Mouse (Mus musculus) CH12.LX (cell line): Measurements from ENCODE around the gene Tmem198. TPM values are rescaled to one million over a fixed set of nuclear protein-coding genes. Genes with fewer than 3 reads are reported as not detected.

Experiments
- DNase-seq: peaks from one replicate; pipeline ENCODE4 v3.0.0-alpha.2; 2013; ENCODE audit errors: extremely low read depth
- H3K27ac ChIP-seq: 2 replicates; pipeline ENCODE4 v1.5.1; 2012; ENCODE audit warnings: low read depth, mild to moderate bottlenecking, control low read depth, moderate library complexity; ENCODE audit not compliant: insufficient read depth
- H3K27me3 ChIP-seq: replicated peaks from 2 replicates; pipeline ENCODE3; 2012; ENCODE audit warnings: inconsistent platforms
- H3K36me3 ChIP-seq, 2 experiments: replicated peaks in 1 of 2; 2 replicates each; pipeline versions ENCODE3 to v1.6.1; 2012; ENCODE audit warnings: inconsistent platforms in 1 of 2, low read length in 1 of 2, mild to moderate bottlenecking in 1 of 2, mixed read lengths in 1 of 2, moderate library complexity in 1 of 2; ENCODE audit not compliant: control insufficient read depth in 1 of 2, insufficient read depth in 1 of 2
- H3K4me1 ChIP-seq, 2 experiments: 2 replicates each; pipeline ENCODE4 v1.6.1; 2012; ENCODE audit warnings: inconsistent platforms in 1 of 2, moderate library complexity in 1 of 2; ENCODE audit not compliant: insufficient read depth in 2 of 2, control insufficient read depth in 1 of 2
- H3K4me2 ChIP-seq: 2 replicates; pipeline ENCODE4 v1.6.1; 2012; ENCODE audit warnings: low read depth, mild to moderate bottlenecking, control low read depth; ENCODE audit not compliant: poor library complexity, insufficient read depth, severe bottlenecking
- H3K4me3 ChIP-seq, 3 experiments: fragments of 150-350 bp in 1 of 3; sonication (generic) in 1 of 3; replicated peaks in 1 of 3; 2 replicates each; pipeline versions ENCODE3 to v1.5.1; 2011 to 2012; ENCODE audit warnings: low read depth in 2 of 3, low read length in 2 of 3, mild to moderate bottlenecking in 2 of 3, moderate library complexity in 2 of 3, control low read depth in 1 of 3, improper control_type of control experiment in 1 of 3, inconsistent platforms in 1 of 3, mixed read lengths in 1 of 3; ENCODE audit not compliant: poor library complexity in 1 of 3
- H3K79me2 ChIP-seq: replicated peaks from 2 replicates; pipeline ENCODE4 v1.6.1; 2012; ENCODE audit warnings: mild to moderate bottlenecking, moderate library complexity; ENCODE audit not compliant: control insufficient read depth, poor library complexity, insufficient read depth, severe bottlenecking; ENCODE audit errors: extremely low read depth
- H3K9ac ChIP-seq: 2 replicates; pipeline ENCODE4 v1.6.1; 2012; ENCODE audit warnings: low read depth, mild to moderate bottlenecking, control low read depth, moderate library complexity; ENCODE audit not compliant: insufficient read depth
- H3K9me3 ChIP-seq: replicated peaks from 2 replicates; pipeline ENCODE3; 2012; ENCODE audit warnings: low read length, inconsistent platforms, mixed read lengths
- CTCF ChIP-seq, 2 experiments: IDR thresholded peaks in 1 of 2; conservative IDR thresholded peaks in 1 of 2; 2 replicates each; pipeline ENCODE4 v1.5.1; 2011 to 2012; ENCODE audit warnings: low read depth in 2 of 2, low read length in 2 of 2, improper control_type of control experiment in 1 of 2, inconsistent platforms in 1 of 2, mild to moderate bottlenecking in 1 of 2, moderate library complexity in 1 of 2
- E2F4 ChIP-seq: IDR thresholded peaks from 2 replicates; pipeline ENCODE4 v1.6.1; 2011; ENCODE audit warnings: low read depth, low read length, improper control_type of control experiment; ENCODE audit not compliant: insufficient replicate concordance
- GABPA ChIP-seq: IDR thresholded peaks from 2 replicates; pipeline ENCODE4 v1.6.1; 2012; ENCODE audit warnings: low read depth, low read length, improper control_type of control experiment, inconsistent platforms; ENCODE audit not compliant: insufficient replicate concordance
- JUN ChIP-seq: IDR thresholded peaks from 2 replicates; pipeline ENCODE4 v1.6.1; 2011; ENCODE audit warnings: low read depth, mild to moderate bottlenecking, low read length, improper control_type of control experiment, moderate library complexity; ENCODE audit not compliant: insufficient read depth
- KAT2A ChIP-seq: IDR thresholded peaks from 2 replicates; pipeline ENCODE4 v1.6.1; 2012; ENCODE audit warnings: low read length, improper control_type of control experiment, inconsistent platforms; ENCODE audit not compliant: insufficient replicate concordance
- MAX ChIP-seq: IDR thresholded peaks from 2 replicates; pipeline ENCODE4 v1.6.1; 2011; ENCODE audit warnings: low read length, improper control_type of control experiment
- MAZ ChIP-seq: IDR thresholded peaks from 2 replicates; pipeline ENCODE4 v1.6.1; 2012; ENCODE audit warnings: low read depth, mild to moderate bottlenecking, inconsistent platforms, low read length, improper control_type of control experiment, moderate library complexity
- MEF2A ChIP-seq: IDR thresholded peaks from 2 replicates; pipeline ENCODE4 v1.6.1; 2014; ENCODE audit warnings: low read depth, mild to moderate bottlenecking, inconsistent platforms, low read length, improper control_type of control experiment, borderline replicate concordance
- NELFE ChIP-seq: IDR thresholded peaks from 2 replicates; pipeline ENCODE4 v1.6.1; 2011; ENCODE audit warnings: low read depth, low read length, improper control_type of control experiment
- NRF1 ChIP-seq: IDR thresholded peaks from 2 replicates; pipeline ENCODE4 v1.6.1; 2014; ENCODE audit warnings: low read depth, mild to moderate bottlenecking, inconsistent platforms, low read length, improper control_type of control experiment, moderate library complexity
- POLR2A ChIP-seq: IDR thresholded peaks from 2 replicates; pipeline ENCODE4 v1.6.1; 2011; ENCODE audit warnings: low read depth, mild to moderate bottlenecking, improper control_type of control experiment, low read length
- RAD21 ChIP-seq: IDR thresholded peaks from 2 replicates; pipeline ENCODE4 v1.6.1; 2011; ENCODE audit warnings: low read depth, mild to moderate bottlenecking, low read length, improper control_type of control experiment, moderate library complexity
- TBP ChIP-seq: conservative IDR thresholded peaks from 2 replicates; pipeline ENCODE4 v1.6.1; 2011; ENCODE audit warnings: low read depth, low read length, improper control_type of control experiment
- USF1 ChIP-seq: IDR thresholded peaks from 2 replicates; pipeline ENCODE4 v1.6.1; 2014; ENCODE audit warnings: low read depth, mild to moderate bottlenecking, inconsistent platforms, low read length, improper control_type of control experiment
- USF2 ChIP-seq: conservative IDR thresholded peaks from 2 replicates; pipeline ENCODE4 v1.6.1; 2011; ENCODE audit warnings: low read depth, low read length, improper control_type of control experiment
- ZC3H11A ChIP-seq: IDR thresholded peaks from 2 replicates; pipeline ENCODE4 v1.6.1; 2012; ENCODE audit warnings: low read depth, mild to moderate bottlenecking, inconsistent platforms, low read length, improper control_type of control experiment
- ZMIZ1 ChIP-seq: IDR thresholded peaks from 2 replicates; pipeline ENCODE4 v1.6.1; 2012; ENCODE audit warnings: low read depth, mild to moderate bottlenecking, inconsistent platforms, low read length, improper control_type of control experiment
- ZNF384 ChIP-seq: IDR thresholded peaks from 2 replicates; pipeline ENCODE4 v1.6.1; 2012; ENCODE audit warnings: low read depth, low read length, improper control_type of control experiment, inconsistent platforms
- dilution Hi-C: fragments of 300-500 bp; cut with MboI; formaldehyde crosslinking; loops from 2 replicates; pipeline ENCODE4 v1.14.3; 2020; ENCODE audit warnings: low sequenced_read_pairs; ENCODE audit not compliant: extremely low pct_unique_long_range_greater_than_20kb, extremely low pct_ligation_motif_present
- in situ Hi-C: fragments of 300-500 bp; cut with MboI; formaldehyde crosslinking; loops from 3 replicates; pipeline ENCODE4 v1.14.3; 2019; ENCODE audit warnings: low sequenced_read_pairs, low pct_ligation_motif_present, low pct_unique_long_range_greater_than_20kb, mixed read lengths
- polyA plus RNA-seq: library from polyadenylated mRNA; unstranded; fragments of >175 nt; gene quantifications from 2 replicates; pipeline ENCODE4 v1.2.1, GENCODE M21; 2012; ENCODE audit warnings: low read depth; ENCODE audit not compliant: insufficient read length
- total RNA-seq, 2 experiments: library from RNA; depleted of rRNA; stranded (reverse); fragments of 300-350 nt in 1 of 2; fragments of >200 nt in 1 of 2; gene quantifications; 2 replicates each; pipeline ENCODE4 v1.2.3; 2012 to 2014

Tmem198 gene
- total and polyA plus RNA-seq, 3 experiments = 0.51 to 1.1 (median 0.80) TPM

GRCm38 (mm10) chr1:75442811-75443210 lies 36.5 kb upstream of the Tmem198 start:
- in situ Hi-C loops = no loop called here
- no peaks in the 10 kb centered on the region for H3K79me2 ChIP-seq
- peaks cover 12 to 18% of the 10 kb centered on the region in 2 experiments; a peak in 3 of 4 replicates for H3K4me1 ChIP-seq
- H3K9ac ChIP-seq = no peak overlapping the region
- H3K9me3 ChIP-seq = no peaks in the 10 kb centered on the region
- H3K36me3 ChIP-seq = peaks cover 34 to 61% of the 10 kb centered on the region in 2 experiments
- no peak overlapping the region for H3K4me2 ChIP-seq
- no peak for TF ChIP-seq TBP
- TF ChIP-seq, all 38 proteins: peak for 0
- no peak overlapping the region for H3K27ac ChIP-seq
- peaks cover 17% of the 10 kb centered on the region for H3K27me3 ChIP-seq
- dilution Hi-C loops = no loop called here
- H3K4me3 ChIP-seq = no peak overlapping the region
- no peak for DNase-seq

DNA sequence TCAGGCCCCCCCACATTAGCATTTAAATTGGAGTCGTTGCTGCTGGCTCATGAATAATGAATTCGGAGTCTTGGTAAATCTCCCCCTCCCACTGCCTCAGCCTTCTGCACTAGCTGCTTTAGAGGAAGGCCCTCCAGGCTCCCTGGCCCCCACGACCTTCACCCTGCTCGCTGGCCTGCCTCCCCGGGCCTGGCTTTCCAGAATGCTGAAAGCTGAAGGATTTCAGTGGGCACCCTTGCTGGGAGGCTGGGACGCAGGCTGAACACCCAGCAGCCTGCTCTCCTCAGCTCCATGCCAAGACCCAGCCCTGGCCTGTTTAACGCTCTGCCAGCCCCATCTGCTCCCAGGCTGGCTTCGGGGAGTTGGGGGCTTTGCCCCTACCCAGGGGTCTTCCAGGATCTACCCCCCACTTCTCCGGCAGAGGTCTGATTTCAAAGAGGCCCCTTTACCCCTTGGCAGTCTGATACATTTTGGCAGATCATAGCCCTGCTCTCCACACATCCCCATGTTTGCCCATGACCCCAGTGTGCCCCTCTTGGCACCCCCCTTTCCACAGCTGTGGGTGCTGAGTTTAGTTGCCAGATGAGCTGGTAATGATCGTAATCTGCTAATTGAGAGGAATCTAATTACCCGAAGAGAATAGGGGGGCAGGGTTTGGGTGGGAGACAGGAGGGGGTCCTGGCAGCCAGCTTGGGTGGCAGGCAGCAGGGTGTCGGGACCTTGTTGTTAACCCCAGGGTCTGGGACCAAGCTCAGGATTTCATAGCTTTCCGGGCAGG lies 35.9 kb upstream of the Tmem198 start:
- Histone ChIP-seq H3K36me3 (peaks cover 34 to 56% of the 10 kb centered on the region in 2 experiments), H3K4me1 (peaks cover 12 to 22% of the 10 kb centered on the region in 2 experiments; a peak in 3 of 4 replicates), H3K9ac (no peak overlapping the region), H3K27ac (no peak overlapping the region), H3K79me2 (no peaks in the 10 kb centered on the region), H3K4me3 (no peak overlapping the region), H3K4me2 (no peak overlapping the region), H3K9me3 (no peaks in the 10 kb centered on the region), H3K27me3 (peaks cover 23% of the 10 kb centered on the region)
- in situ Hi-C loops (no loop called here), dilution Hi-C loops (no loop called here)
- DNase-seq = no peak
- TF ChIP-seq USF2 (no peak), E2F4 (no peak), KAT2A (no peak), NRF1 (no peak), USF1 (no peak), NELFE (no peak), POLR2A (no peak), ZC3H11A (no peak), JUN (no peak), MAX (no peak), CTCF (conservative IDR thresholded peaks at IDR 0.05 in 1 of 2, IDR thresholded peaks at IDR 0.05 in 1 of 2; ENCODE audit: low read depth in 2 of 2, low read length in 2 of 2) (no peak), ZMIZ1 (no peak), MAZ (no peak), MEF2A (no peak), ZNF384 (no peak), GABPA (no peak), RAD21 (no peak)
